Mouse (Mus musculus): Measurements from ENCODE around the gene Fbxw25. TPM values are rescaled to one million over a fixed set of nuclear protein-coding genes. Genes with fewer than 3 reads are reported as not detected.

Gene Fbxw25
- not detected for polyA plus RNA-seq (2012; fragmentation: generic; extraction: Trizol)

DNA sequence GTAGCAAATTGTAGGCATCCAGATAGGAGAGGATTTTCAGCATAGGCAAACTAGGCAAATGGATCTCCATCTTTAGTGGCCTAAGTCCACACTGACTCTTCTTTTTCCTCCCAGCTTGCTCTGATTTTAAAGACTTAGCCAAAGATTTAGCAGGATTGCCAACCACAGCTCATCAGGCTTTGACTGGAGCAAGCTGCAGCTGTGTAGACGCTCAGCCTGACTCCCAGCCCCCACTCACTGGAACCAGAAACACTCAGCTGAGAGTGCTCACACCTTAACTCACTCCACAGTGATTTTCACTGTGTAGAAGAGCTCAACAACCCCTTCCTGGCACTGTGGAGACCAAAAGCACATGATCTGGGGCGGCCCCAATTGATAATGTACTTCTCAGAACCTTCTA is at the start of gene Fbxw25:
TSS of gene Fbxw25 (minus strand) at position 101 of the 400 bp plus-strand sequence.

DNA sequence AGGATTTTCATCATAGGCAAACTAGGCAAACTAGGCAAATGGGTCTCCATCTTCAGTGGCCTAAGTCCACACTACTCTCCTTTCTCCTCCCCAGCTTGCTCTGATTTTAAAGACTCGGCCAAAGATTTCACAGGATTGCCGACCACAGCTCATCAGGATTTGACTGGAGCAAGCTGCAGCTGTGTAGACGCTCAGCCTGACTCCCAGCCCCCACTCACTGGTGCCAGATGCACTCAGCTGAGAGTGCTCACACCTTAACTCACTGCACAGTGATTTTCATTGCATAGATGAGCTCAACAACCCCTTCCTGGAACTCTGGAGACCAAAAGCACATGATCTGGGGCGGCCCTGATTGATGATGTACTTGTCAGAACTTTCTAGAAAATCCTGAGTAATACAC is 38.1 kb upstream of the Fbxw25 start, which contains the start of gene Fbxw18:
TSS of gene Fbxw18 (minus strand) at position 101 of the 400 bp plus-strand sequence.

DNA sequence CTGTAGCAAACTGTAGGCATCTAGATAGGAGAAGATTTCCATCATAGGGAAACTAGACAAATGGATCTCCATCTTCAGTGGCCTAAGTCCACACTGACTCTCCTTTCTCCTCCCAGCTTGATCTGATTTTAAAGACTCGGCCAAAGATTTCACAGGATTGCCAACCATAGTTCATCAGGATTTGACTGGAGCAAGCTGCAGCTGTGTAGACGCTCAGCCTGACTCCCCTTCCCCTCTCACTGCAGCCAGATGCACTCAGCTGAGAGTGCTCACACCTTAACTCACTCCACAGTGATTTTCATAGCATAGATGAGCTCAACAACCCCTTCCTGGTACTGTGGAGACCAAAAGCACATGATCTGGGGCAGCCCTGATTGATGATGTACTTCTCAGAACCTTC is 38.5 kb downstream of the Fbxw25 start, which contains the start of gene Fbxw24:
TSS of gene Fbxw24 (minus strand) at position 101 of the 400 bp plus-strand sequence.

Other genes starting within 250 kb of the Fbxw25 start
- gene Fbxw16, start 215.5 kb downstream of the Fbxw25 start, polyA plus RNA-seq (2012; fragmentation: generic; extraction: Trizol): not detected
- gene Fbxw19, start 168.8 kb downstream of the Fbxw25 start, polyA plus RNA-seq (2012; fragmentation: generic; extraction: Trizol): not detected
- gene Fbxw15, start 96.4 kb downstream of the Fbxw25 start, polyA plus RNA-seq (2012; fragmentation: generic; extraction: Trizol): not detected
- gene Fbxw24, start 38.6 kb downstream of the Fbxw25 start, polyA plus RNA-seq (2012; fragmentation: generic; extraction: Trizol): not detected
- gene Fbxw18, start 38.0 kb upstream of the Fbxw25 start, polyA plus RNA-seq (2012; fragmentation: generic; extraction: Trizol): not detected
- not detected for gene Fbxw26, start 81.4 kb upstream of the Fbxw25 start, polyA plus RNA-seq (2012; fragmentation: generic; extraction: Trizol)
- gene Fbxw27, start 126.0 kb upstream of the Fbxw25 start, polyA plus RNA-seq (2012; fragmentation: generic; extraction: Trizol): not detected
- gene Spink8, start 147.6 kb upstream of the Fbxw25 start, polyA plus RNA-seq (2012; fragmentation: generic; extraction: Trizol): not detected
- gene Nme6, start 168.1 kb upstream of the Fbxw25 start, polyA plus RNA-seq (2012; fragmentation: generic; extraction: Trizol): 10 to 100 TPM; 21.9 to 65.7 TPM
- under 1 TPM in 1 of 2 experiments, not detected in 1; 0.13 TPM for gene Camp, start 185.0 kb upstream of the Fbxw25 start, polyA plus RNA-seq (2012; fragmentation: generic; extraction: Trizol)
- gene Cdc25a, start 210.9 kb upstream of the Fbxw25 start, polyA plus RNA-seq (2012; fragmentation: generic; extraction: Trizol): 1 to 10 TPM; 4.0 to 5.6 TPM

Data from C3H10T1/2 (cell line).